Mouse (Mus musculus) inflammation-experienced regulatory T-cells (primary cell): ENCODE data around the gene Acp2. TPM values are rescaled to one million over a fixed set of nuclear protein-coding genes. Genes with fewer than 3 reads are reported as not detected.

ENCODE experiments used
- polyA plus RNA-seq, 2 experiments: library from polyadenylated mRNA; unstranded; fragments of 100-300 nt; shearing (Covaris generic); gene quantifications; one replicate each; pipeline ENCODE4 v1.2.1; 2017

Gene Acp2
- polyA plus RNA-seq = 10 to 100 TPM; 18.0 to 19.7 TPM

GRCm38 (mm10) chr2:91202222-91202971, at the start of gene Acp2, which contains the start of gene Nr1h3:
Acp2 (plus strand) TSS chr2:91202885.
Nr1h3 (minus strand) TSS chr2:91202834.

GRCm38 (mm10) chr2:91183711-91184405, 18.8 kb upstream of the Acp2 start, which contains the start of gene Madd:
Madd (minus strand) TSS chr2:91183837.

GRCm38 (mm10) chr2:91236601-91237510, 34.2 kb downstream of the Acp2 start, which contains the start of gene Ddb2:
Ddb2 (minus strand) TSS chr2:91236982.

GRCm38 (mm10) chr2:91255661-91256150, 53.0 kb downstream of the Acp2 start, which contains the start of gene Pacsin3:
Pacsin3 (plus strand) TSS chr2:91255954.

Other genes starting within 250 kb of the Acp2 start
- gene Rapsn, start 167.3 kb upstream of the Acp2 start, polyA plus RNA-seq = 1 to 10 TPM; 1.2 to 9.4 TPM
- gene Psmc3, start 148.9 kb upstream of the Acp2 start, polyA plus RNA-seq = 100 to 1,000 TPM; 257 to 287 TPM
- gene Slc39a13, start 132.5 kb upstream of the Acp2 start, polyA plus RNA-seq = 10 to 100 TPM; 45.1 to 53.8 TPM
- gene Spi1, start 120.5 kb upstream of the Acp2 start, polyA plus RNA-seq = 1 to 10 TPM in 1 of 2 experiments, under 1 TPM in 1; 0.53 to 5.9 TPM
- under 1 TPM; 0.13 to 0.82 TPM for gene Mybpc3, start 84.7 kb upstream of the Acp2 start, polyA plus RNA-seq
- gene Madd, start 19.0 kb upstream of the Acp2 start, polyA plus RNA-seq = 100 to 1,000 TPM; 117 to 151 TPM
- 1 to 10 TPM in 1 of 2 experiments, under 1 TPM in 1; 0.27 to 2.1 TPM for gene Nr1h3, start 51 bp upstream of the Acp2 start, polyA plus RNA-seq
- 10 to 100 TPM; 78.2 to 90.7 TPM for gene Ddb2, start 34.1 kb downstream of the Acp2 start, polyA plus RNA-seq
- gene Pacsin3, start 53.1 kb downstream of the Acp2 start, polyA plus RNA-seq = 1 to 10 TPM; 1.4 to 1.9 TPM
- gene Arfgap2, start 62.1 kb downstream of the Acp2 start, polyA plus RNA-seq = 100 to 1,000 TPM; 109 to 121 TPM
- gene 1110051M20Rik, start 241.8 kb downstream of the Acp2 start, polyA plus RNA-seq = 10 to 100 TPM; 12.5 to 23.5 TPM